In the genomic region with DNA sequence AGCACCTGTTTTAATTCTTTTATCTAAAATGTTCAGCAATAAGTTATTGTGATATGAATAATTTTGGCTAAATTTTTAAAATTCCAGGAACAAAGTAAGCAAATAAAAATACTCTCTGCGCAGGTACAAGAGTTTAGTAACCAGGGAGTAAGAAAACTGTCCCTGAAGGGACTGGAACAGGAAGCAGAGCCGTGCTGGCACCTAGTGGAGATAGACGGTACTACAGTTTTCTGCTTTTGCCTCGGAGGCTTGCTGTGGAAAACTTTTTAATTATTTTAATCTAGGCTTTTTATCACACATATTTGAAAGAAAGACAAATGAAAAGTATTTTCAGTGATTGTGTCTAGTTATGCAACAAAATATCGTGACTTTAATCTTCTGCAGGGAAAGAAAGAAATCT, we compare ENCODE assay signal across 9 mouse cellular contexts.
A peak's percentile ranks its signal among the peaks of the same experiment; 100 is the strongest.
DNase-seq lines count a peak whose midpoint lies in the region; ATAC-seq and TF ChIP-seq lines count a peak whose summit lies in the region.
"Had no signal": no experiment of that assay in that cellular context is flagged by ENCODE, and none has a peak within 500 bp of the region (broad histone marks: within the 10 kb centered on the region; RNA-seq: fewer than 3 reads in every experiment).

No protein-coding gene starts in this region.

- no peak overlapping the region for H3K27ac ChIP-seq in heart, adult 2 months
- H3K27ac ChIP-seq in heart, embryonic 11.5 days (ENCODE audit: low read depth, low read length): no peak overlapping the region

- ATAC-seq in heart, embryonic 11.5 days (replicated peaks; ENCODE audit: insufficient number of reproducible peaks, low FRiP score, low TSS enrichment): no peak
- peak; percentile 84 for ATAC-seq in erythroblast, adult 5-6 weeks (replicated peaks; ENCODE audit: low FRiP score, poor library complexity, severe bottlenecking)

- H3K4me3 ChIP-seq in heart, adult 2 months: no peak overlapping the region
- H3K4me3 ChIP-seq in heart, embryonic 11.5 days (ENCODE audit: low read depth, low read length): no peak overlapping the region
- H3K4me3 ChIP-seq: erythroblast, embryonic 14.5 days had no signal

- DNase-seq in heart, adult 2 months: peak; percentile 6 to 29
- peak; percentile 11 for DNase-seq in CD4-positive helper T cell, adult 2 months (ENCODE audit: low read depth, low spot score)
- DNase-seq in adrenal gland, postnatal 25 days: peak; percentile 23
- DNase-seq in layer of hippocampus, adult 18-20 months (ENCODE audit: low spot score in 2 of 2): peak; percentile 20 to 69
- DNase-seq in lung, postnatal 36 days: peak; percentile 66
- DNase-seq in thymus, postnatal 14 days: peak; percentile 26

- 8% methylated on average over 5 of the region's 5 CpGs for WGBS in heart, adult 2 months
- WGBS in heart, embryonic 11.5 days (ENCODE audit: insufficient replicate concordance): 12% methylated on average over 5 of the region's 5 CpGs

- no peaks in the 10 kb centered on the region for H3K36me3 ChIP-seq in heart, adult 2 months (ENCODE audit: control insufficient read depth, insufficient read depth, low read length)
- no peaks in the 10 kb centered on the region for H3K36me3 ChIP-seq in heart, embryonic 11.5 days (ENCODE audit: control insufficient read depth, insufficient read depth, low read length)

- TF ChIP-seq EP300 in heart, adult 2 months (IDR thresholded peaks at IDR 0.05; ENCODE audit: insufficient read depth, low read depth, low read length): 0 out of 2 replicates have a peak, but pooled peaks have one; percentile 43

- H3K9me3 ChIP-seq in heart, embryonic 11.5 days (replicated peaks; ENCODE audit: control insufficient read depth, low read length): no peaks in the 10 kb centered on the region

- intact Hi-C loops in heart, adult 2 months (cut with DNase I): loop anchor here (5.0 kb wide), 3 partner anchors 201 to 399 kb away; no protein-coding TSS in a partner anchor

- peak; percentile 97 for TF ChIP-seq CTCF in heart, adult 2 months (IDR thresholded peaks at IDR 0.05)

- no peaks in the 10 kb centered on the region for H3K79me2 ChIP-seq in heart, adult 2 months (replicated peaks; ENCODE audit: control insufficient read depth, insufficient read depth, low read length)

- TF ChIP-seq POLR2A in heart, adult 2 months (IDR thresholded peaks at IDR 0.05; ENCODE audit: insufficient read depth, low read depth, low read length): no peak

- H3K4me1 ChIP-seq in heart, adult 2 months (ENCODE audit: control insufficient read depth, insufficient read depth, low read length): no peaks in the 10 kb centered on the region
- H3K4me1 ChIP-seq in heart, embryonic 11.5 days (ENCODE audit: control insufficient read depth, insufficient read depth, low read length): no peaks in the 10 kb centered on the region

- H3K27me3 ChIP-seq in heart, adult 2 months (ENCODE audit: control insufficient read depth, insufficient read depth, low read length): no peaks in the 10 kb centered on the region
- H3K27me3 ChIP-seq in heart, embryonic 11.5 days (ENCODE audit: control insufficient read depth, insufficient read depth, low read length): no peaks in the 10 kb centered on the region

- no peak overlapping the region for H3K9ac ChIP-seq in heart, adult 2 months (ENCODE audit: low read depth, low read length)
- H3K9ac ChIP-seq in heart, embryonic 11.5 days (ENCODE audit: low read depth, low read length): no peak overlapping the region

- no peak overlapping the region for H3K4me2 ChIP-seq in heart, embryonic 11.5 days

Comparison
In these comparisons a context has a peak if more than half of its experiments do, and no peak if none do; other contexts are left out.
1. DNase-seq: peak in every context shown above with its lines; median percentile 66 in lung, postnatal 36 days; 44 in layer of hippocampus, adult 18-20 months; 26 in thymus, postnatal 14 days; 23 in adrenal gland, postnatal 25 days; 18 in heart, adult 2 months; 11 in CD4-positive helper T cell, adult 2 months.